Mouse (Mus musculus) T-helper 2 cell (primary cell): ENCODE data around the gene Ddx5.
"Not testable (repeated sequence)": the region's sequence is repeated elsewhere in the genome, so short reads cannot be mapped to it uniquely, and the experiment has no call there.

Source experiments
- in situ Hi-C: fragments of 300-600 bp; cut with MboI, MseI; formaldehyde crosslinking; loops from one replicate; pipeline ENCODE4 v1.15.1; 2025; ENCODE audit warnings: high pct_unique_total_duplicates

Gene Ddx5

DNA sequence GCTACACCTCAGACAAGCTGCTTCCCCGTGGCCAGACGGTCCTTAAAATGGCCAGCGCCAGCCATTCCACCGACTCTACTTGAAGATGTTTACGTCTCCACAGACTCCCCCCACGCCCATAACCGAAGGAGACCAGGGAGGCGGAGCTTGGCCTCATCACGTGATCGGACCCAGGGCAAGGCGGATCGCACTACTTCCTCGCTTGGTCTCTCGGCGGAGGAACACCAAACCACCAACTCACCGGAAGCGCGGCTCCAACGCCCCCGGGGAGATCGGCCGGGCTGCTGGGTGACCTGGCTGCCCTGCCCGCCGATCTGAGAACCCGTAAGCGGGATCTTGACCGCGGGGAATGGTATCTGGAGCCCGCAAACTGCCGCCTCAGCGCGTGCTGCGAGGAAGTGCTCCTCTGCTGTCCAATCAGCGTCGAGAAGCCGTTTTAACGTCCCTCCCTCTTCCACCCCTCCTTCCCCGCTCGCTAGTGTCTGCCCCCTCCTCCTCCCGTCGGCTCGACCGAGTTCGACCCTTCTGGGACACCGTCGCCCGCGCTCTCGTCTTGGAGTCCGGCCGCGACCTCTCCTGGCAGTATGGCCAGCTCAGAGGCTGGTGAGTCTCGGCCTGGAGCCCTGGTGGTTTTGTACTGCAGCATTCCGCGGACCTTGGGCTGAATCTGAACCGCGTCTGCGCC is at the start of gene Ddx5, which contains the start of gene Cep95:
Ddx5 (minus strand) TSS at position 411 of the 685 bp plus-strand sequence.
Cep95 (plus strand) TSS at position 478 of the 685 bp plus-strand sequence.
- in situ Hi-C loops: no loop called here

- in situ Hi-C loops: no loop called here
These were observed 39.1 kb upstream of the Ddx5 start for GRCm38 (mm10) chr11:106828079-106828478.

- in situ Hi-C loops: no loop called here
These were observed 35.4 kb upstream of the Ddx5 start for GRCm38 (mm10) chr11:106824403-106824802.

DNA sequence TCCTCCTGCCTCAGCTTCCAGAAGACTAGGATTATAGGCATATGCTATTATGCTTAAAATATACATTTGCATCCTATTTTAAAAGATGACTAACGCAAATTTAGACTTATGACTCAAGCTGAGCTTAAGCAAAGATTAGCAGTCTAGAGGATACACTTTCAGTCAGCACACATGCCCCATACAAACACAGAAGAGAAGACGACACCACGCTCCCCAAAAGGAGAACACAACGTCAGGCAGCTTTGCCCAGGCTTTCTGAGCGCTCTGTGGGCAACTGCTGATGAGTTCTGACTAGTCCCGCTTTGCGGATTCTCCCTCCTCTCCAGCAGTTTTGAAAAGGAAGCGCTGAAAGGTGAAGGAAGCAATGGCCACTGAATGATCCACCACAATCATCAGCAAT is 34.8 kb upstream of the Ddx5 start:
- in situ Hi-C loops: no loop called here

- in situ Hi-C loops: no loop called here
These were observed 33.9 kb upstream of the Ddx5 start for GRCm38 (mm10) chr11:106822911-106823310.

GRCm38 (mm10) chr11:106822491-106822890 is 33.5 kb upstream of the Ddx5 start:
- in situ Hi-C loops: no loop called here

DNA sequence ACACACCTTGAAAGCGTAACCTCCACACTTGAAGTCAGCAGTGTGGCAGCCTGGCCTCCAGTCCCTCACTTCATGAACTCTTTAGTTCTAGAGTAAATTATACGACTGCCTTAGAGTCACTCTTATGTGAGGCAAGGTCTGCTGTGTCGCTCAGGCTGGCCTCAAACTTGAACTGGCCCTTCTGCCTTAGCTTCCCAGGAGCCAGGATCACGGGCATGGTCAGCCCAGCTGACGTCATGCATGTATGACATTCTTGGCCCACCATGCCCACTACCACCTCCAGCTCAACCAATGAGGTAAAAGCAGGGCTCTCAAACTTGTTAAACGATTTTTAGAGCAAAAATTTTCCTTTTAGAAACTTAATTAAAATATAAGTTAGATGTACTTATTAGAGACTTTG is 32.4 kb upstream of the Ddx5 start:
- in situ Hi-C loops: no loop called here

DNA sequence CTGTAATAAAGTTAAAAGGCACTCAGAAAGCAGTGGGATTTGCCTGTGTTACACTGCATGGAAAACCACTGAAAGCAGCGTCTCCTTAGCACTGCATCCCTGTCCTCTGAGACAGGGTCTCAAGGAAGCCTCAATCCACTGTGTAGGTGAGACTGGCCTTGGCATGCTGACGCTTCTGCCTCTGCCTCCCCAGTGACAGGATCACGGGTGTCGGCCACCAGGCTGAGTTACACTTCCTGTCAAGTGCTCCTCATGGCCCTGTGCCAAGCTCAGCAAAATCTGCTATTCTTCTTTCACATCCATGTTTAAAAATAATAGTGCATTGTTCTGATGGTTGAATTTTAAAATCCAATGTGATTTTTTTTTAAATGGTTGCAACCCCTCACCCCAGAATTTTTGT is 32.0 kb upstream of the Ddx5 start:
- in situ Hi-C loops: no loop called here

DNA sequence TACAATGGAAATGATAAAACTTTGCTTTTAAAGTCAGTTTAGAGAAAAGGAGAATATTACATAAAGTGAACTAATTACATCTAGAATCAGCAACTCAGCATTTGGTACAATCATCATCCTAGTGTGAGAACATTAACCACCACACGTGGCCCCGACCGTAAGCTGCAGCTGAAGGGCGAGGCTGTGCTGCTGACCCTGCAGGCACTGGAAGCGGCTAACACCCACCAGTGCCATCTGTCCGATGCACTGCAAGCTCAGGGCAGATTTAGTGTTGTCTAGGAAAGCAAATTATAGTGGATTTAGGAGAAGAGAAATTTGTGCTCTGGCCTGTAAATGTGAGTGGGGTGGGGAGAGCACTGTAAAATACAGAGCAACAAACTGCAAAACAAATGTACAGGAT is 31.3 kb upstream of the Ddx5 start:
- in situ Hi-C loops: no loop called here

GRCm38 (mm10) chr11:106819595-106819994 is 30.6 kb upstream of the Ddx5 start:
- in situ Hi-C loops: no loop called here

- in situ Hi-C loops: no loop called here
These were observed 29.4 kb upstream of the Ddx5 start for GRCm38 (mm10) chr11:106818341-106818740.

- in situ Hi-C loops: no loop called here
These were observed 28.8 kb upstream of the Ddx5 start for GRCm38 (mm10) chr11:106817808-106818207.

- in situ Hi-C loops: no loop called here
These were observed 28.2 kb upstream of the Ddx5 start for GRCm38 (mm10) chr11:106817156-106817555.

GRCm38 (mm10) chr11:106816316-106816715 is 27.3 kb upstream of the Ddx5 start:
- in situ Hi-C loops: no loop called here

DNA sequence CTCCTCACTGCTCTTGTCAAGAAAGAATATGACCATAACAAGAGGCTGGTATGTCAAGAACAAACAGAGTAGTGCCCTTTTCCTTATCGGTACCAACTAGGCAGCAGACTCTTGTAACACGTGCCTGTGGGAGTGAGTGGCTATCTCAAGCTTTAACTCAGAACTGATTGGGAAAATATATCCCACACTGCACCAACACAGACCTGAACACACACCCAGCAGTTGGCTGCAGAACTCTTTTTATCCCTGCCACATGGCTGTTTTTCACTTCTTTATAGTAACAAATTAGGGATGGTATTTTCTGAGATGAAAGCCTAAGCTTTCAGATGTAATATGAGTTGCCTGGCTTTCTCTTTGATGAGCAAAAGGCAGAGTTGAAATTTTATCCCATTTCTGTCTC is 26.8 kb upstream of the Ddx5 start:
- in situ Hi-C loops: no loop called here

- in situ Hi-C loops: no loop called here
These were observed 26.3 kb upstream of the Ddx5 start for GRCm38 (mm10) chr11:106815331-106815730.

DNA sequence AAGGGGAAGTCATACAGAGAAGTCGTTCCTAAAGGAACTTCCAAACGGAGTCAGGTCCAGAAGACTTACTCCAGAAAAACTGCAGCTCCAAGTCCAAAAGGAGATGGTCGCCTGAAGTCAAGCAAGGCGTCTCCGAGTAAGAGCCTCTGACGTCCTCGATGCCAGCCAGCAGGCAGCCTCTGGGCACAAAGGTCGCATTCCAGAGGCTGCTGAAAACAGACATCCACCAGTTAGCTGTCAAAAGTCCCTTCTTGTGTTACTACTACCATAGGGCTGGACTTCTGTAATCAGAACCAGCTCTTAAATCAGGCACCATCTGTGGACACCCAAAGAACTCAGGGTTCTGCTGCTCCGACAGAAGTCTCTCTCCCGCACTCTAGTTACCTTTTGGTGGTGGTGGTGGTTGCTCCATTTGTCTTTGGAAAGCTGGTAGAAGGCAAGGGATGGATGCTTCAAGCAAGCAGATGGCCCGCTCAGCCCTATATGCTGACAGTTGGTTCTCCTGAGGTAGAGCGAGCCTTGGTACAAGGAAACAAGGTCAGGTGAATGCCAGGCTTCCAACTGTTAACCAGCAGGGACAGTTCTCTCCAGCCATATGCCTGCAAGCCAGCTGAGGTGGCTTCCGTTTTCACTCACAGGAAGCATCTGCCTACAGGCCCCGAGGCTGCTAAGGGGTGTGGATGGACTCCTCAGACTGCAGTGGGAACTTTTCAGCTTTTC is 25.8 kb upstream of the Ddx5 start:
- in situ Hi-C loops: no loop called here

DNA sequence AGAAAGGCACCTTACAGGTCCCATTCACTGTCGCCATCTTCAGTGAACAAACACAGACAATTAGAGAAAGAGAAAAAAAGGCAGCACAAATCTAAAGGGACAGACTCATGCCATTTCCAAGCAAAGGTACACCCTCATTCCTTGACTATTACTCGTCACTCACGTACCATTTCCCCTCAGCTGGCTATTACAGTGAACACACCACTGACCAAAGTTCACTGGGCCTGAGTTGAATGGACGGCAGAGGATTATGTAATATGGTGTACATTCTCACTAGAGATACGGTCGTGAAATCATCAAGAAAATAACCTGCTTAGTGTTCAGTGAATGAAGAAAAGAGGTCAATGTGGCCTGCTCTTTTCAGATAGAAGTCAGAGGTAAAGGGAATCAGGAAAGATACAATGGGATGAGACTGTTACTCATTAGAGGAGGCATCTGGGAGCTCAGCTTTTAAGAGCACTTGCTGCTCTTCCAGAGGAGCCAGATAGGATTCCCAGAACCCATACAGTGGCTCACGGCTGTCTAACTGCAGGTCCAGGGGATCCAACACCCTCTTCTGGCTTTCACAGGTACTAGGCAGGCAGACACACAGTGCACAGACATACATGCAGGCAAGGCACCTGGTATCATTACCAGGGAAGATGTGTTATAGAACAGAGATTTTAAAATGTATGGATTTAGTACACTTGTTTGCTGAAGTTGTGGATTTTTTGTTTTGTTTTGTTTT is 23.6 kb upstream of the Ddx5 start:
- in situ Hi-C loops: no loop called here

- in situ Hi-C loops: not testable (repeated sequence)
These were observed 18.5 kb upstream of the Ddx5 start for GRCm38 (mm10) chr11:106807442-106807841.

GRCm38 (mm10) chr11:106802069-106802627 is 13.2 kb upstream of the Ddx5 start:
- in situ Hi-C loops: no loop called here

DNA sequence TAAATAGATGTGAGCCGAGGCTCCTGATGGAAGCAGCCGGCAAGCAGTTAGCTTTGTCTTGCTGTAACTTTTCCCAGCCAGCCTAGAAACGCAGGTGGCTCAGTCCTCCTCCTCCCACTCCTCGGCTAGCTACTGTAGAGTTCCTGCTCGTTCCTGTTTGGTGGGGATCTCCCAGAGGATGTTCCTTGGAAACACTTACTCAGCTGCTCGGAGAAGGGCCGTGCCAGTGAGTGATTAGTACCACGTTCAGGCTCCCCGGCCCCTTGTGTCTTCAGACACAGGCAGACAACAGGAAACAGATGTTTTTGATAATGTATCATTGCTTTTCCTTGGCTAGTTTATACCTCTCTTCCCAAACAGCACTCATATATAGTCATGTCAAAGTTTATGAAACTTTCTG is 6.7 kb upstream of the Ddx5 start:
- in situ Hi-C loops: no loop called here

- in situ Hi-C loops: no loop called here
These were observed 4.9 kb upstream of the Ddx5 start for GRCm38 (mm10) chr11:106793846-106794245.
